Mouse (Mus musculus) bone marrow, adult 2 months (tissue): ENCODE data around the gene Musk.

Experiments used
- CTCF ChIP-seq: fragments of 200-500 bp; IDR thresholded peaks from 2 replicates; pipeline ENCODE4 v1.5.1; 2011; ENCODE audit warnings: low read length, control low read depth; ENCODE audit not compliant: control insufficient read depth, insufficient read depth
- POLR2A ChIP-seq: fragments of 200-500 bp; IDR thresholded peaks from 2 replicates; pipeline ENCODE4 v1.6.1; 2011; ENCODE audit warnings: low read depth, mild to moderate bottlenecking, control low read depth, low read length, borderline replicate concordance; ENCODE audit not compliant: control insufficient read depth

GRCm38 (mm10) chr4:58253410-58253809, 32.4 kb upstream of the Musk start:
- TF ChIP-seq POLR2A (no peak), CTCF (no peak)
